Mouse (Mus musculus) mature B cell (primary cell): Measurements from ENCODE around the gene Dennd5a.

Source experiments
- in situ Hi-C: fragments of 300-500 bp; cut with MboI; formaldehyde crosslinking; loops from 2 replicates; pipeline ENCODE4 v1.14.3; 2019

Gene Dennd5a

GRCm38 (mm10) chr7:109963707-109964106, 3.4 kb upstream of the Dennd5a start:
- in situ Hi-C loops: no loop called here

- in situ Hi-C loops: no loop called here
Measured at GRCm38 (mm10) chr7:109962596-109962995, 2.3 kb upstream of the Dennd5a start.

GRCm38 (mm10) chr7:109961570-109961969, 1.3 kb upstream of the Dennd5a start:
- in situ Hi-C loops: no loop called here

GRCm38 (mm10) chr7:109960613-109961154, 414 bp upstream of the Dennd5a start:
- in situ Hi-C loops: no loop called here

GRCm38 (mm10) chr7:109958843-109959715, 1.2 kb downstream of the Dennd5a start:
- in situ Hi-C loops: no loop called here

- in situ Hi-C loops: no loop called here
Measured at GRCm38 (mm10) chr7:109957996-109958789, 2.1 kb downstream of the Dennd5a start.

GRCm38 (mm10) chr7:109954622-109955401, 5.5 kb downstream of the Dennd5a start:
- in situ Hi-C loops: no loop called here

- in situ Hi-C loops: no loop called here
Measured at GRCm38 (mm10) chr7:109951297-109951696, 9.0 kb downstream of the Dennd5a start.

GRCm38 (mm10) chr7:109944421-109945034, 15.7 kb downstream of the Dennd5a start:
- in situ Hi-C loops: no loop called here

GRCm38 (mm10) chr7:109929628-109930027, 30.6 kb downstream of the Dennd5a start:
- in situ Hi-C loops: no loop called here

GRCm38 (mm10) chr7:109928365-109928764, 31.9 kb downstream of the Dennd5a start:
- in situ Hi-C loops: no loop called here

- in situ Hi-C loops: no loop called here
Measured at GRCm38 (mm10) chr7:109924965-109925364, 35.3 kb downstream of the Dennd5a start.

GRCm38 (mm10) chr7:109922889-109923288, 37.4 kb downstream of the Dennd5a start:
- in situ Hi-C loops: no loop called here

- in situ Hi-C loops: no loop called here
Measured at GRCm38 (mm10) chr7:109906165-109906564, 54.1 kb downstream of the Dennd5a start.

- in situ Hi-C loops: no loop called here
Measured at GRCm38 (mm10) chr7:109900921-109901320, 59.3 kb downstream of the Dennd5a start.

- in situ Hi-C loops: no loop called here
Measured at GRCm38 (mm10) chr7:109898911-109899310, 61.4 kb downstream of the Dennd5a start.

GRCm38 (mm10) chr7:109892530-109892929, 67.7 kb downstream of the Dennd5a start:
- in situ Hi-C loops: no loop called here

- in situ Hi-C loops: no loop called here
Measured at GRCm38 (mm10) chr7:109891786-109892185, 68.5 kb downstream of the Dennd5a start.

- in situ Hi-C loops: no loop called here
Measured at GRCm38 (mm10) chr7:109890256-109890655, 70.0 kb downstream of the Dennd5a start.

- in situ Hi-C loops: no loop called here
Measured at GRCm38 (mm10) chr7:109889300-109889699, 71.0 kb downstream of the Dennd5a start.

- in situ Hi-C loops: no loop called here
Measured at GRCm38 (mm10) chr7:109886249-109886648, 74.0 kb downstream of the Dennd5a start.
